Mouse (Mus musculus) adrenal gland, postnatal 36 days (tissue): Measurements from ENCODE around the gene U90926. TPM values are rescaled to one million over a fixed set of nuclear protein-coding genes. Genes with fewer than 3 reads are reported as not detected.

Experiments
- DNase-seq, 2 experiments: peaks; one replicate each; pipeline ENCODE4 v3.0.0; 2021; ENCODE audit warnings: mixed read lengths in 1 of 2
- long read RNA-seq, 2 experiments: library from polyadenylated mRNA; stranded (forward); transcript quantifications; one replicate each; pipeline ENCODE4 v2.0.0; 2021; ENCODE audit warnings: borderline sequencing depth in 2 of 2
- total RNA-seq, 2 experiments: library from RNA; stranded (reverse); gene quantifications; 2 replicates each; pipeline ENCODE4 v1.2.3; 2021

The U90926 gene
- not detected for total RNA-seq
- long read RNA-seq, experiment 1 = 0 reads
- long read RNA-seq, experiment 2 = 0 reads

DNA sequence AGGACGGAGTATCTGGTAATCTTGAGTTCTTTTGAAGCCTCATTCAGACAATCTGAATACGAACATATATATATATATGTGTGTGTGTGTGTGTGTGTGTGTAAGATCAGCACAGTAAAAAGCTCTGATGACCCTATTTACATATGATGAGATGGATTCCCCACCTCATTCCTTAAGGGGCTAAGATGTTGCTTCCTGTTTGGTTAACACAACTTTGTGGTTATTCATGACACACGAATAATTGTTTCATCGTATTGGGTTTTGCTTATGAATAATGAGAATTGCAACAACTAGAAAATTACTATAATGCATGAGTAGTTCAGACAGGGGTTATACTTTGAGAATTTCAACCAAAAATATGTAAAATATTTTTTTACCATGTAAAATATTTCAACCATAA is at the start of gene U90926:
TSS of gene U90926 (minus strand) at position 101 of the 400 bp plus-strand sequence.
- no peak for DNase-seq

DNA sequence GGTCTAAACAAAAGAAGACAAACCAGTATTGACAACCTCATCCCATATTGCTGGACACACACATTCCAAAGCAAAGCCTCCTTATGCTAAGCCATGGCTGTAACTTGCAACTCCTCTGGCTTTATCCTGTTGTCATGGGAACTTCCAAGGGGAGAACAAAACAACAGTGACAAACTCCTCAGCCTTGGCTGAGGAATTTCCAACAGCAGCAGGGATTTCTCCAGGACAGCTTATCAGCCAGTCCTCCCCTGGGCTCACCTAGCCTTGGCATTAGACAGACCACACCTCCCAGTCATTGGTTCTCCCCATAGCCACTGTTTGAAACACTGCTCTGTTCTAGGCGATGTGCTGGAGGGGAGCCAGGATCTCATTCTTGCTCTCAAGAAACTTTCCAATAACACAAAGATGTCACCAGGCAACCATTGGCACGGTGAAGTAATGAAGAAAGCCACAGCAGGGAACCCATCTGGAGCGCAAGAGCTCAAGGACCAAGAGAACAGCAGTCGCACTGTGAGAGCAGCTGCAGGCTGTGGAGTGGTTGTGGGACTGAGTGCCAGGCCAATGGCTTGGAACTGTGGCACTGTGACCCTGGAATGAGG is 48.7 kb upstream of the U90926 start:
- DNase-seq = peak; percentile 60 to 70

DNA sequence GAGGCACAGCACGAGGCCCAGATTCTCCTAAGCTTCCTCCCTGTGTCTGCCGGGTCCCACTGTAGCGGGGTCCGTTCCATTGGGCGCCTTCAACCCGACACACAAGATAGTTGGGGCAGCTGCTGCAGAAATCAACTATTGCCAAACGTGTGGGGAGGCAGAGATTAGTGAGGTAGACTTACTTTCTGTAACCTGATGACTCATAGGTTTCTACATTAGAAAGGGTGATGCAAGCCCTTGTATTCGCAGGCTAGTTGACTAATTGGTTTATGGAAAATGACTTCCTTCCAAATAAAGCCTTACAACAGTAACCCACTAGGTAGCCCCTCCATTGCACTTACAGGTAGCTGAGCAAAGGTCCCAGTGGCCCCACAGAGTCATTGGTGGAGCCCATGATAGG is 47.4 kb upstream of the U90926 start:
- DNase-seq = no peak

DNA sequence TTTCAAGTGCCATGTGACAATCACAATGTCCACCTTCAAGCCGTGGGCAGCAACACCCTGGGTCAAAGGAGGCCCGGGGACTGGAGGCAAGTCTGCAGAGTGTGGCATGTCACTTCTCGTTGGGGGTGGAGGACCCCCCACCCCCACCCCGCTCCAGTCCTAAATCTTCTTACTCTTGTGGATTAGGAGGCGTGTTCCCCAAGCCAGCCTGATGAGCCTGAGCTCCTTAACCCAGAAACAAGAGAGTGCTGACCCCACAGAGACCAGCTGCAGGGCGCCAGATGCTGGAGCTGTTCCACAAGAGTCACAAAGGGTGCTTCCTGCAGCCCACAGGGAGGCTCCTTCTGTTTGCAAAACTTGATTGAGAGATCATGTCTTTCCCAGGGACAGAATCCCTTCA is 41.0 kb upstream of the U90926 start, which contains the start of gene Ppef2:
TSS of gene Ppef2 (minus strand) at position 61 of the 400 bp plus-strand sequence.
- DNase-seq = no peak

DNA sequence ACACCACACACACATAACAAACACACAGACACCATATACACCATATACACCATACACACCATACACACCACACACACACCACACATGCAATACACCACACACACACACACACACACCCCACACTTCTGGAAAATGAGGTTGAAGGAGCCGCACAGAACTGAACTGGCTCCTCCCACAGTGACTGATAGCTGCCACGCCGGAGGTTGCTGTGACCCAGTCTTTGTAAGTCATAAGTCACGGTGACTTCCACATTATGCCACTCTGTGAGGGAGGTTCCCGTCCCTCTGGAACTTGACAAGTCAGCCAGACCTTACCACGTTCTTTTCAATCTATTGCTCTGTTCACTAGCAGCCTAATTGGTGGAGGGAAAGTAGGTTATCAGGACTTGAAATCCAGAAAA is 39.3 kb upstream of the U90926 start:
- DNase-seq = no peak

DNA sequence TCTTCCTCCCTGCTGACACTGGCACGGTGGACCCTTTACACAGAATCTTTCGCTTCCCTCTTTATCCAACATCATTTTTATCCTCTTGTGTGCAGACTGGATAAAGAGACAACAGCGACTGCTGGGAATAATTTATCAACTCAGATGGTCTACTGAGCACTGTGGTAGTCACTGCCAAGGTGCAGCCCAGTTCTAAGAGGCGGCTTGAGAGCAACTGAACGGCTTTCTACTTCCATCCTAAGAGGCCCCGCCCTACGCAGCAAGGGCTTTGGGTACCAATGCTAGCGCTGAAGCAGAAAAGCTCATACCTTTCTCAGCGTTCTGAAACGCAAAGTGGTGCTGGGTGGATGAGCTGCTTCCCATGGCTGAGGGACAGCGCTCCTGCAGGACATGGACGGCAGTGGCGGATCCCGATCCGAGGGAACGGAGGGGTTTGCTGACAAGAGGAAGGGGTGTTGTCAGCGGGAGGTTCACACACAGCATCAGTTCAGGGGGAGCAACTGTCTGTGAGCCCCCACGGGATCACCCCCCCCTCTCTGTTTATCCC is 37.7 kb upstream of the U90926 start:
- no peak for DNase-seq

DNA sequence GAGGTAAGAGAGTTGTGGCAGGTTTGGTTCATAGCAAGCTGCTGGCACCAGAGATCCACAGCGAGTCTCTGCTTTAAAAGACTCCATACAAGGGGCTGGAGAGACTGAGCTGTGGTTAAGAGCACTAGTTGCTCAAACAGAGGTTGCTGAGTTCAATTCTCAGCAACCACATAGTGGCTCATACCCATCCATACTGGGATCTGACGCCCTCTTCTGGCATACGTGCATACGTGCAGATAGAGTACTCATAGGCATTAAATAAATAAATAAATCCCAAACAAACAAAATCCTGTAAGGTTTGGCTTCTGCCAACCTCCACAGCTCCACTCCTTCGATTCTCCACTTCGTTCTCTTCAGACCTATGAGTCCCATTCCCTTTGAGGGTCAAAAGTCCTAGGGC is 36.8 kb upstream of the U90926 start:
- no peak for DNase-seq

DNA sequence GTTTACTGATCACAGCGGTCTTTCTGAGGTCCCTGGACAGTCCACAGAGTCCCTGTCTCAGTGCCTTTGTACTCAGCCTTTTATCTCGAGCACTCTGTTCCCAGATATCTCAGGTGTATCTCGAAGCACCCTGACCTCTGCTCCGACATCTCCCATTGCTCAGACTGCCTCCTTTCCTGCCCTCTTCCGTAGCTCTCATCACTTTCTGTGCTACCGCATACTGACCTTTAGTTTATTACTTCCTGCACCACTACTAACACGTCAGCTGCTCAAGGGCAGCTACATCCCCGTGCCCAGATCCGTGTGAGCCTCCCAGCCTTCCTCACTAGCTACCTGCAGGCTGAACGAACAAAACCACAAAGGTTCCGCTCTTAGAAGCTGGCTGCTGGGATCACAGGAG is 33.4 kb upstream of the U90926 start:
- no peak for DNase-seq

DNA sequence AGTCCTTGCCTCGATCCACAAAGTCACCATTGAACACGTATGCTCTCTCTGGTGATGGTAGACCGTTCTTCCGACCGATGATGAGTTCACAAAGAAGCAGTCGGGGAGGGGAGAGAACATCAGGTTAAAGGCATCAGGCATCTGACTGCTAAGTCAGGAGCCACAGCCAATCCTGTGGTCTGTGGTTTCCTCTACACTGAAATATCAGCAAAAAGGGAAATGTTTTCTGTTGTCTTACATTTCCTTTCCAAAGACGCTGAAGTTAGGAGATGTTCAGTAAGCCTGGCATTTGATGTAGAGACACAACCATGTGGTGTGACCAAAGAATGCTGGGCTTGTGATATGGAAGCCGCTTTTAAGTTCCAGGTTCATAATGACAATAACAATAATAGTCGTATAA is 30.3 kb upstream of the U90926 start:
- no peak for DNase-seq

DNA sequence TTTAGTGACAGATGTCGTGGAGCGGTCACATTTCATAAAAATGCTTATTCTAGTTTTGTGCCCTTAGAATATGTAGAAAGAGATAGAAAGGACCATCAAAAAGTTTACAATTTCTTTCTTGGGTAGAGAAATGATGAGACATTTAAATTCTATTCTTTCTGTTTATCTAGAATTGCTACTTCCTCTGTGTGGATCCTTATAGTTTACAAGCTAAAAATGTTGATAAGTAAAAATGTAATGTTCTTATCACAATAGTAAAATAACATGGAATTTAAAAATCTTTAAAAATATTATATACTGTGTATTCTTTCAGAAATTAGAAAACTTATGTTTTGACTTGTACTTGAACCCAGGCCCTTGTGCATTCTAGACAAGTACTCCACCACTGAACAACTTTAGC is 29.7 kb upstream of the U90926 start:
- no peak for DNase-seq

DNA sequence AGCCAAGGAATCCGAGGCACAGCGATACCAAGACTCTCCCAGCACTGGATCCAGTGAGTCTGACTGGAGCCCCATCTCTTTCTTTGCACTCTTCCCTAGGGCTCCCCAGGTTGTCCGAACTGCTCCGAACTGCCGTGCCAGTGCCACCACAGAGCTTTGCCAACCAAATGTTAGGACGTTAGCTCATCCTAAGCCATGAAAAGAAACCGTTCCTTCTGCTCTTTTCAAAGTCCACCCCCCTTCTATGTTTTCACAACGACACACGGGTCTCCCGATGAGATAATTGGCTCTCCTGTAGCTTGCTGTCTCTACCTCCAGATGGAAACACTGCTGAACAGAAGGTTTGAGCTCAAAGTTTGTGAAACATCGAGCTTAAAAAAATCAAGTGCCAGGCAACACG is 25.6 kb upstream of the U90926 start:
- no peak for DNase-seq

DNA sequence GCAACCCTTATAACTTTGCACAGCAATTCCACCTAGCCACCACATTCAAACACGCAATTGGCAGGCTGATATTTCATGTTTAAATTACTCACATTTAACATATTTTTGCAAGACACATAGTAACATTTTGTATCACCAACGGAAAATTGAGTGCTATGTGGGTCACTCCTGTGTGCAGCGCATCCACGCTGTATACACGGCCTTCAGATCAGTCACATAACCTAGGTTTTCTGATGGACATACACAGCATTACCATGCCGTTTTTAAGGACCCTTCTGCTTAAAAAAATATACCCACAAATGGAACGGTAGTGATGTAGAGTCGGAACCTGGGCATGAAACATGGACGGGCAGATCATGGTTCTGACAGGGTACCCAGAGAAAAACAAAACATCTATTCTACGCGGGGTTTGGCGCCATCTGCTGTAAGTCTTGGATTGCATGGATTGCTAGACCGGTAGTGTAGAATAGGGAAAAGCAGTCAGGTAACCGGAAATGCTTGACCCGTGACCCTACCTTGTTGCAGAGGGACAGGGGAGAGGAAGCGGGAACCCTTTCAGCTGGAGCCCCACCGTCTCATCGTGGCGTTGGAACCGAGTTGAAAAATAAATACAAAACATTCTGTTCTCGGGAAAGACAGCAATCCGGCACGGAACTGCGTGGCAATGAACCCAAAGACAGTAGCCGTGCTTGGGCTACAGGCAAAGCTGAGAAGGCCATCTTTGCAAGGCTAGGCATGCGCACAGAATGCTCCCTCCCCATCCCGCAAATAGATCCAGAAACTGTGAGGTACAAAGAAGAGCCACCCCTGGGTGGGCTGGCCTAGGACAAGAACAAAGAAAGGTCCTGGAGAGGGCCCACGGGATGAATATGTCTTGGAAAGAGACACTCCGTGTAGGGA is 24.4 kb upstream of the U90926 start:
- peak; percentile 67 to 76 for DNase-seq

DNA sequence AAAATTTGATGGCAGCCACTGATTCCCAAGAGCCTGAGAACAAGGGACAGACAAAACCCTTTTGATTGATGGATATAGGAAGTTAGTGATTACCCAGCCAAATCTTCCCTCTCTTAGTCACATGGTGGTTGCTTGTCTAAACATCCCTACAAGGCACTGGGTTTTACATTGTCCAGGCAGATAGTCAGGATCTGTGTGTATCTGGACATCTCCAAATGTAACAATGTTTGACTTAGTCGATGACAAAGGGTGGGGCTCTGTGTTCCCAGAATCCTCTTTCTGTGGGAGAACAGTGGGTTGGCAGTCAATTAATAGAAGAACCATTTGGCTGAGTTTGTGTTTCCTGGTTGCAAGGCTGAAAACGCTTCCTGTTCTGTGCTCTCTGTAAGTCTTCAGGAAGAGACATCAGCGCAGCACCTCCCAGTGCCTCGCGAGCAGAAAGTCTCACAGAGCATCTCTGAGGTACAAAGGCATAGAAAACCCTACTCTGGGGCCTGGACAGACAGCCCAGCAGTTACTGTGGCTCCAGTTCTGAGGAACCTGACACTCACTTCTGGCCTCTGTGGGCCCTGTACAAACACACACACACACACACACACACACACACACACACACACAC is 19.8 kb upstream of the U90926 start:
- no peak for DNase-seq

DNA sequence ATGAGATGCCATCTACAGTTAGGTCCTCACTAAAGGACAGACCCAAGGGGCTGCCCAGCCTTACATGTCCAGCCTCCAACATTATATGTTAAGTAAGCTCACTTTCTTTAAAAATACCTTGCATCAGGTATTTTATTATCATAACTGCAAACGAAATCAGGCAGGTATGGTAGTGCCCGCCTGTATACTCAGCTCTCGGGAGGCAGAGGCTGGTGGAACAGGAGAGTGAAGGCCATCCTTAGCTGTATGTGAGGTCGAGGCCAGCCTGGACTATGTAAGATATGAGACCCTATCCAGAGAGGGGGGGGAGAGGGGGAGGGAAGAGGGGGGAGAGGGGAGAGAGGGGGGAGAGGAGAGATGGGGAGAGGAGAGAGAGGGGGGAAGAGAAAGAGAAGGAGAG is 18.2 kb upstream of the U90926 start:
- DNase-seq = no peak

DNA sequence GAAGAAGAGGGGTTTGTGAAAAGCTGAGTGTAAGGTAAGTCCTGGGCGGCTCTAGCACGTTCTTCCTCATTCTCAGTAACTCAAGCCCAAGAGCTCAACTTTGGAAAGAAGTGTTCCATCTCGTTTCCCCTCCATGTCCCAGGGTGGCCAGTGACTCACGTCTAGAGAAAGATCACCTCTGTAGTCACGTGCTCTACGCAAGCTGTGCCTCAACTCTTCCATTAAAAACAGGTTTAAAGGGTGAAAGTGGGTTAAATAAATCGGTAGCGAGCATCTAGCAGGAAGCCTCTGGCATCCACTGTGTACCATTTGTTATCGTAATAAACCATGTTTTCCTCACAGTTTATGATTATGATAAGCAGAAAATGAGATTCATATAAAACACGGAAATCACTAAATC is 16.6 kb upstream of the U90926 start:
- DNase-seq = no peak

DNA sequence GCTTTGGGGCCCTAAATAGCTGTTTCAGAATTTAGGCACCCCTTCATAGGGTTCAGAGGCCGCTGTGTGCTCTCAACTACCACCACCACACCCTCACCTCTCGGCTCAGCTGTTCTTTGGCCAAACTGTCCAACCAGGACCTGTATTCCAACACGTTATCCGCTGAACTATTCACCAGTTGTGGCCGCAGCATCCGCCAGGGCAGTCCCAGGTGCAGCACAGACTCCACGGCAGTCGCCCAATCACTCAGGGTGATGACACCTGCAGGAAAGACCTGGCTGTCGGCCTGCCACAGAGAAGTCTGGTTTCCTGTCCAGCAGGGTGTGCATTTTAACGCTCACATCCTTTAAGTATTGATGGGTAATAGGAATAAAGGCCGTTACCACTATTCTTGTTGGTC is 15.1 kb upstream of the U90926 start:
- no peak for DNase-seq

DNA sequence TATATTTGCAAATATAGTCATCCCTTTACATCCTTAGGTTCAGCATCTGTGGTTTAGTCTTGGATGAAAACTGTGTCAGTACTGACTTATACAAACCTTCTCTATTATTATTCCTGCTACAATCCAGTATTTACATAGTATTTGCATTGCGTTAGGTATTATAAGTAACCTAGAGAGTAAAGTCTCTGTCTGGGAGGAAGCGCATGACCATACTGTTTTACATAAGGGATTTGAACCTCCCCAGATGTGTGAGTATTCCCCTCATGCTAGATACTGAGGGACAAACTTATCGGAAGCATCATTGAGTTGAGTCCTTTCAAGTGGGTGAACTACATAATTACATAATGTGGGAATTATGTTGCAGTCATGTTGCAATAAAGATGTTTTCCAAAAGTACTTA is 14.3 kb upstream of the U90926 start:
- DNase-seq = no peak

DNA sequence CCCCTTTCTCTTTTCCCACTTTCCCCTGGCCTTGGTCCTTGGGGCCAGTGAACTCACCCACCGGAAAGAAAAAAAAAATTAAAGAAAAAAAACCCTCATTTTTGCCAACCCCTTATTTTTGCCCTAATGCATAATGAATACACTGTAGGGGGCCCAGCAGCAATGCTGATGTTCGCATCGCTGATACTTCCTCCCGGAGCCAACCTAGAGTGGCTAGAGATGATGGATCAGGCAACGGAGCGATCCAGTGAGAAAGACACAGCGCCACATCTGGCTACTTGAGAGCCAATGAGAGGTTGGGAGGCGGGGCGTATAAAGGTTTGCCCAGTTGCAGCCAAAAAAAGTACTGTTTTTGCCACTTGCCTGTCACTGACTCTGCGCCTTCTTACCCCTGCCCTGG is 13.6 kb upstream of the U90926 start:
- DNase-seq = no peak

DNA sequence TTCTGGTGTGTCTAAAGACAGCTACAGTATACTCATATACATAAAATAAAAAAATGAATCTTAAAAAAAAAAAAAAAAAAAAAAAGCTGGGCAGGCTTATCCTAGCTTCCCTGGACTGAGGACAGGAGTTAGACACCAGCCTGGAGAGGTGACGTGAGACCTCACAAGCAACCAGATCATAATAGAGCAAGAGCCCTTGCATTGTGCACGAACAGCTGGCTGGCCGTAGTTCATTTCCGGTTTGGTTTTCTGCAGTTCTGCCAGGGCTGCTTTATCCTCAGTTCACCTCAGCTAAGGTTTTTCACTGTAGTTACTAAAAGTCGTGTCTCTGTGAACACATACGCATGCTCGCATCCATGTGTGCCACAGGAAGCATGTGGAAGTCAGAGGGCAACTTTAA is 12.6 kb upstream of the U90926 start:
- DNase-seq = no peak

DNA sequence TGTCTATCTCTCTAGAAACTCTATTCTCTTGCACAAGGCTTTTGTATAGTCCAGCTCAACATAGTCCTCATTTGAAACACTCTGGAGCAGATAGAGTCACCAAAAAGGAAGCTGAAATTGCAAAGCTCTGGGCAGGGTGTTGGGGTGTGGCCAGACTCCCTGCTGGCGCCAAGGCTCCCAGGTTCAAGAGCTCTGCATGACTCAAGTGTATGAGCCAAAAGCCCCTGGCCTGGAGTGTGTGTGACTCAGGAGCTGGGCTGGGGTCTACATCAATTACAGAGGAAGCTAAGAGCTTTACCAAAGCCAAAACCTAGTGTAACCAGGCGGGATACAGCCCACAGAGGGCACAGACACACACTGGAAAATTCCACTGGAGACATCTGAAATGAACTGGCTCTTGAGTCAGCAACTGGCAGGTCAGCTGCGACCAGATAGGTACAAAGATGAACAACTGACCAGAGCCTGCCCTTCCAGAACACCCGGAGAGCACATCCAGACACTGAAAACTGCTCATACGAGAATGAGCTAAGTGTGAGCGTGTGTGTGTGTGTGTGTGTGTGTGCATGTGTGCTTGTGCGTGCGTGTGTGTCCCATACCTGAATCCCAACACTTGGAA is 5.2 kb upstream of the U90926 start:
- DNase-seq = no peak

DNA sequence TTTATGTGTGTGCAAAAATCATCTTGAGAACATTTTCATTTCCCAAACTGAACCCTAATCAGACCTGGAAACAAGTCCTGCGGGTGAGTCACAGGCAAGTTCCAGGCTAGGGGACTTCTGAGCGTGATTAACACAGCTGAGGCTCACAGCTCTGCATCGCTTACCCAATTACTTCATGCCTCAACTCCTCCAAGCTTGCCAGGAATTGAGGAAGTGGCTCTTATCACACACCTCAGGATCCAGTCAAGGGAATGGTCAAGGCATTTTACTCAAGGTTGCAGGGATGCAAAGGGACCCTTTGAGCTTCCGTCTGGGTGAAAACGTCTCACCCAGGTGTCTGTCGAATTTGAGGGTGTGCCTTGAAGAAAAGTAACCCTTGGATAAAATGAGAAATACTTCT is 4.6 kb upstream of the U90926 start:
- DNase-seq = no peak
